Mouse (Mus musculus) forelimb bud, embryonic 11.5 days (tissue): ENCODE measurements around the gene Ubald2.
"Not testable (repeated sequence)": the region's sequence is repeated elsewhere in the genome, so short reads cannot be mapped to it uniquely, and the experiment has no call there.

ENCODE experiments used
- DNase-seq: peaks from one replicate; pipeline ENCODE4 v3.0.0-alpha.2; 2012; ENCODE audit warnings: low read depth, low spot score

Ubald2 gene

DNA sequence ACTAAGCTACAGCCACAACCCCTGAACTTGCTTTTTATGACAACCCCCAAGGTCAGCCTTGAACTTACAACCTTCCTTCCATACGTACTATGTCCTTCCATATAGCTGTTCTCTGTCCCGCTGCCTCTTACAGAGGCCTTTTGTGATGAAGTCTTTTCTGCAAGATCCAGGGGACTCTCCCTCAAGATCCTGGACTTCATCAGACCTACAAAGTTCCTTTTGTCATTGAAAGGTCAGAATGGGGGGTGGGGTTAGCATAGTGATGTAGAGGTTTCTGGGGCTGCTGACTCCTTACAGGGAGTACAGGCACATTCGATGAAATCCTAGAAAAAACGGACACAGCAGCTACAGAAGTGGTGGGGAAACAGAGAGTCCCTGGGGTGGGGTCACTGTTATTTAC is 25.9 kb downstream of the Ubald2 start:
- no peak for DNase-seq

DNA sequence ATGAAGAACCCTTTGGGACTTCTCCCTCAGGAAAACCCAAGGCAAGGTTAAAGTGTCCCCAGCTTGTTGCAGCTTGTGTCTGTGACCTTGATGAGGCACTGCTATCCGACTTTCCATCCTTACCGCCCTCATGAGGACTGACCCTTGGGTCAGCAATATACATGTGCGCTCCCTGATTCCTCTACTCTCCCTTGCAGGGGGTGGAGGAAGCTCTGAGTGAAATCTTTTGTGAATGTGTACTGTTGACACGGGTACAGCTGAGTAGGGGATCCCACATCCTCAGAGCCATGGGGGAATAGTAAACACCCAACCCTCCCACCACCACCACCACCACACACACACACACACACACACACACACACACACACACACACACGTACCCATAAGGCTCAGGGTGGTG is 29.4 kb downstream of the Ubald2 start:
- DNase-seq, result no peak

DNA sequence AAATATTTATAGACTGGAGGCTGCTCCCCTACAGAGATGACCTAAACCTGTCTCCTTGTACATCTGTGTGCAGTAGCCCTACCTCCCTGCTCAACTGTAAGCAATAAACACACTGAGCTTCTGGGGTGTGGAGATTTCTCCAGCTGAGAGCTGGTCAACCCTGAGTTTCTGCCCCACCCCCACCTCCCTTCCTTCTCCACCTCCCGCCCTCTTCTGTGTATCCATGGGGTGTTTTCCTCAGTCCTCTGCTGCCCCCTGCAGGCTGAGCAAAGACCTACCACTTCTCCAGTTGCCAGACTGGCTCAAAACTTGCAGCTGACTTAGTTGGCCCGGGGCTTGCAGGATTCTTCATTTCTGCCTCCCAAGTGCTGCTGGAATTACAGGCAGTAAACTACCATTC is 29.9 kb downstream of the Ubald2 start:
- peak; percentile 92 for DNase-seq

DNA sequence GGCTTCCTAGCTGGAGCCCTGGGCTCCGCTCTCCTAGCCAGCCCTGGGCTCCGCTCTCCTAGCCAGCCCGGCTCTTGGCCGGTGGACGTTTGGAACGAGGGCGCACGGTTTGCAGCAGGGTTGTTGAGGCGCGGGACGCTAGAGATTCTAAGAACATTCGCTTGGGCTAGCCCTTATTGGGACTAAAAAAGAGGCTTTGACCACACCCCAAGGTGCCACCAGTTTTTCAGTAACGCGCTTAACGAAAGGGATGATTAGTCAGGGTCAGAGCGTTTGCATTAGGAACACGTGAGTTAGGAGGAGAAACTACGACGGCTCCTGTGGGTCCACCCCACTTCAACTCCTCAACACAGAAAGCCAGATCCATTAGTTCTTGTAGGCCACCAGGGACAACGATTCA is 32.2 kb downstream of the Ubald2 start, which contains the start of gene Qrich2:
TSS of gene Qrich2 (minus strand) at position 101 of the 400 bp plus-strand sequence.
- DNase-seq, result no peak

DNA sequence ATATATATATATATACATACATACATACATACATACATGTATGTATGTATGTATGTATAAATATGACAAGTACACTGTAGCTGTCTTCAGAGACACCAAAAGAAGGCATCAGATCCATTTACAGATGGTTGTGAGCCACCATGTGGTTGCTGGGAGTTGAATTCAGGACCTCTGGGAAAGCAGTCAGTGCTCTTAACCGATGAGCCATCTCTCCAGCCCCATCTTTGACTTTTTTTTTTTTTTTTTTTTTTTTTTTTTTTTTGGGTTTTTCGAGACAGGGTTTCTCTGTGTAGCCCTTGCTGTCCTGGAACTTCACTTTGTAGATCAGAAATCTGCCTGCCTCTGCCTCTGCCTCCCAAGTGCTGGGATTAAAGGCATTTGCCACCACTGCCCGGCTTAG is 34.4 kb downstream of the Ubald2 start:
- DNase-seq, result not testable (repeated sequence)

DNA sequence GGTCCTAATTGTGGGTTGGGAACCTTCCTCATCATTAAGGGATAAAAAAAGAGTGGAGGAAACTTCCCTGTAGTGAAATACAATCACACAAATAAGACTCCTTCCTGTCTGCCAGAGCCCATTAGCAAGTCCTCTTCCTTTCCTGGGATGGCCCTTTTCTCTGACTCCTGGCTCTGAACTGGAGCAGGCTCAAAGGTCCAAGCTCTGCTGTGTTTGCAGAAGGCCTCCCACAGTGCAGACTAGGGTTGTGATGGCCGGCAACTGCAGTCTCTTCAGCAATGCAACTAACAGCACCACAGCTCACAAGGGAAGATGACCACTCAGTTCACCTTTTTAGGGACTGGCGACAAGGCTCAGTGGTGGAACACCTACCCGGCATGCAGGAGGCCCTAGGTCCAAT is 36.4 kb downstream of the Ubald2 start:
- no peak for DNase-seq

DNA sequence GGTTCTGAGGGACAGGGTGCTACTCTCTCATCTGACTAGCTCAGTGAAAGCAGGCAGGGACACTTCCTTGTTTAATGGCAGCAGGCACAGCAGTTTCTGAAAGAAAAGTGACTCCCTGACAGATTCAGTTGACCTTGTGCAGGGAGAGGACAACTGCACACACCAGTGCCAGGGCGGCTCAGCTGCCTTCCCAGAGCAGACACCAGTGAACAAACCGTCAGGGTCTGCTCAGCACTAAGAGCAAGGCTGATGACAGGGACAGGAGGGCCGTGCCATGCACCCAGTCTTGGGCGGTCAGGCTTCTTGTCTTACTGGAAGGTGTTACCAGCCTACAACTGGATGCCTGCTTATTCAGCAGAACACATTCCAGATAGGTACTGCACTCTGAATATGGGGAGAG is 37.0 kb downstream of the Ubald2 start:
- no peak for DNase-seq

DNA sequence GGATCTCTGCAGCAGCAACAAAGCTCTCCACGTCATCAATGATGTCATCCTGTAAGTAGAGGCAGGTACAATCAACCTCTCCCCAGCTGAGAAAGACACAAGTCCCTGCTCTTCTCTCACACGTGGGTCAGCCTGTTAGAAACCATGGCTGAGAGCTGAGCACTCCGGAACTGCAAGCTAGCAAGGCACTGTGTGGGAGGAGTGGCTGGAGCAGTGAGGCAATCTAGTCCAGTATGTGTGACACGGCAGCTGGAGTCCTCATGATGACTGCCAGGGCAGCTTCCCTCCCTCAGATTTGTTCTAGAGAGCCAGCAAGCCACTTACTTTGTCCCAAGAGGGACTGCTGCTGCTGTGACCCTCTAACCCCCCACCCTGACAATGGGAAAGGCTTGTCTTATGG is 38.4 kb downstream of the Ubald2 start:
- no peak for DNase-seq

DNA sequence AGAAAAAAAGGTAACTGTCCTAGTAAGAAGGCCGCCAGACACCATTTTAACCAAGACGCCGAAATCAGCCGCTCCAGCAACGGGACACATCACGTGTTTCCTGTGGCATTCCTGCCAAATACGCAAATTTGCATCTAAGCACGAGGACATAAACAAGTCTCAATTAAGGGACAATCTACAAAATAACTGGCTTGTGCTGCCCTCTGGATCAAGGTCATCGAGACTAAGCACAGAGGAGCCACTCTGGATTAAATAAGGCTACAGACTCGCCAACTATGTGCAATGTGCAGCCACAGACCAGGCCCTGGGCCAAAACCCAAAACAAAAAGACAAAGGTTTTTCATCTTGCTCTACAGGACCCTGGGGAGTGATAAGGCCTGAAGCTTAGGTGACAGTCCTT is 42.1 kb downstream of the Ubald2 start:
- no peak for DNase-seq

DNA sequence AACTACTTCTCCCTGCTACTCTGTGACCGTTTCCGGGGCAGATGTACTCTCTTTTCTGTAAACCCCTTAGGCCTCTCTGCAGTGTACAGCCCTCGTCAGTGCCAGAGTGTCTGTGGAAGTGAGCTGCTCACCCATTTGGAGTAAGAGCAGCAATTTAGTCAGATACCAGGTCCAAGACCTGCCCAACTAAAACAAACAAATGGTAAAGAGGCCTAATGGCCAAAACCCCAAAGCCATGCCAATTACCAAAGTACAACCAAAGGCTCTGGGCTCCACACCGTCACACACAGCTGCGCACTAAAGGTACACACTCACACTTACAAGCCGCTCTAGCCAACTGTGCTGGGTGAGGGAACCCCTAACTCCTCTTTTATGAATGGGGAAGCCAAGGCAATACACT is 42.8 kb downstream of the Ubald2 start:
- no peak for DNase-seq

DNA sequence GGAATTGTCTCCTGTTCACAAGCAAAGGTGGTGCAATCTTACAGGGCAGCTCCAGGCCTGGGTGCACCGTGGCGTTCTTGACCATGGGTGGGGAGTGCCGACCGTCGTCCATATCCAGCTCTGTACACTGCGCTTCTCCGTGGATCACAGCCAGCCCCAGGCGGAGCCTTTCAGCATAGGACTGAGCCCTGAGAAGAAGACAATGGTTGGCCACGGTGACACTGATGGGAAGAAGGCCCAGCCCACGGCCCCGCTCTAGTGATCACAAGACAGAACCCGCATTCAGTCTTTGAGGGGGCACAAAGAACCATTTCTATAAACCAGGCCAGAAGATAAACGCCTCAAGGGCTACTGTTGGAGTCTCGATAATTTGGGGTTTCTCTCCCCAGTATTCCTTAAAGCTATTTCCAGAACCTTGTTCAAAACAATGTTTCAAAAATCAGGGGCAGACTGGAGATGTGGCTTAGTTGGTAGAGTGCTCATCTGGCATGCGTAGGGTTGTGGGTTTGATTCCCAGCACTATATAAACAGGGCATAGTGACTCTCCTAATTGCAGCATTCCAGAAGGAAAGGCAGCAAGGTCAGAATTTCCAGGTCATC is 43.4 kb downstream of the Ubald2 start:
- no peak for DNase-seq

DNA sequence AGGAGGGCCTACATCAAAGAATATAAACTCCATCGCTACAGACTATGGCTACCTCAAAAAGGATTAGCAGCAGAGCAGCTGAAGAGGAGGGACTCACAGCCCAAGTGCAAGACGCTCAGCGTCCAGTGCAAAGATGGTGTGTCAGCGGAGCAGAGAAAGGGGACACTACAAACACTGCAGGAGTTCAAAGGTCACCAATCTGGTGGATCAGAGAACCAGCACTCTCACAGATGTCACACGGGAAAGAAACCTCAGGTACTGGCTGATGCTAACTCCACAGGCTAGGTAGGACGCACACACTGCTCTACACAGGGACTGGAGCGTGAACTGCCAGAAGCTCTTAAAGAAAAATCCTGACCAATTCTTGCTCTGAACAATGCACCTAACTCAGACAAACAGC is 45.1 kb downstream of the Ubald2 start:
- DNase-seq, result no peak

DNA sequence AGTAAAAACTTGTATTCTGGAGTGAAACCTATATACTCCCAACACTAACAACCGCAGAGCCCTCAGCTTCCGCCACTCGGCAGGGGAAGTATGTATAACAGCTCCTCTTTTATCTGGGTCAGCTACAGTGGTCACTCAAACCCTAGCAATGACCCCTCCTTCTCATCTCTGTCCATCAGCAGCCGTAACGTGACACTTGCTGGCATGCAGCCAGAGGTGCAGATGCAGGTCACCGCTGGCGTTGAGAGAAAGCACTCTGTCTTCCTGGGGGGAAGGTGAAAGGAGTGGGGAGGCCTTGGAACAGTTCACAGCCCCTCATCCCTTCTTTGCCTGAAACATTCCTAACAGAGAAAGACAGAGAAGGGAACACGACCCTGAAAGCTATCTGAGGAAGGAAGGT is 45.9 kb downstream of the Ubald2 start:
- DNase-seq, result no peak

DNA sequence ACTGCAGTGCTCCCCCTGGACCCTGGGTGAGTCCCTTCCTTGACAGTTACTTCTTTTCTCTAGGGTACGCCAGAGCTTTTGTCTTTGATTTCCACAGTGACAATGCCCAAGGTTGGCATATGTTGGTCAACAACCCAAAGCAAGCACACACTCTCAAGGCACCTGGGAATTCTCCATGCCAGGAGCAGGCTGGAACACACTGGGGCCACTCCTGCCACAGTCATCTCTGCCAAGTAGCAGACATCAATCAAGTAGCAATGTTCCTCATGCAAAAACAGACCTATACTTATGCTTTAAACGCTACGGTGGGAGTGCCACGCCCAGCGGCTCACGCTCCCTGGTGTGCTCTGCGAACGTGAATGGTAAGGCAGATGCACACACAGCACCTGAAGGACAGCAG is 47.1 kb downstream of the Ubald2 start:
- DNase-seq, result no peak

DNA sequence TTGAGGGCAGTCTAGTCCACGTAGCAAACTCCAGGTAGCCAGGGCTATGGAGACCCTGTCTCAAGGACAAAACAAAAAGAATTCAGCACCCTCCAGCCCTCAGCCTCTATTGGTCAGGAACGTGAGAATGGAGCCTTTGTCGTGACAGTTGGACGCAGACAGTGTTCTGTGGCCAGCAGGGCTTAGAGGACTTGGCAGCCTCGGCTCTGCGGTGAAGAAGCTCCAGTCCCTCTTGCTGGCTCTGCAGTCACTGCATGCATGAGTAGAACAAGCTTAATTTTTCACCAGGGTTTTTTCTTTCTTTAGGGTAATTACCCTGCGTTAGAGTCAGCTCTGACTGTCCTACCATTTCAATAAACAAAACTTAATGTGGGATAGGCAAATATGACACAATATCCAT is 47.9 kb downstream of the Ubald2 start:
- DNase-seq, result no peak

DNA sequence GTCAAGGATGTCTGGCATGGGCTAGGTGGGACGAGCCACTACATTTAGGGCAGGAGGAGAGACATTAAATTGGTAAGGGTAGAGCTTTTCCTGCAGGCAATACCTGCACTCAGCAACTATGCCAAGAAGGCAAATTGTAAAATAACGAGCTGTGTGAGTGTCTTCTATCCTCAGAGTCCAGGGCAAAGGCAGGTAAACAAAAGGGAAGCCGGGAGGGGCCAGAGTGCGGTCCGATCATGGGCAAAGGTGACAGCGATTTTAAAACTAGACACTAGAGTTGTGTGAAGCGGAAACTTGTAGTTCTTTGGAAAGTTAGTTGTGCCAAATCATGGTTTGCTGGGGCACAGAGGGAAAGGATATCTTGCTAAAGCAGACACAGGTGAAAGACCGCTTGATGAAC is 50.4 kb downstream of the Ubald2 start:
- DNase-seq, result no peak

DNA sequence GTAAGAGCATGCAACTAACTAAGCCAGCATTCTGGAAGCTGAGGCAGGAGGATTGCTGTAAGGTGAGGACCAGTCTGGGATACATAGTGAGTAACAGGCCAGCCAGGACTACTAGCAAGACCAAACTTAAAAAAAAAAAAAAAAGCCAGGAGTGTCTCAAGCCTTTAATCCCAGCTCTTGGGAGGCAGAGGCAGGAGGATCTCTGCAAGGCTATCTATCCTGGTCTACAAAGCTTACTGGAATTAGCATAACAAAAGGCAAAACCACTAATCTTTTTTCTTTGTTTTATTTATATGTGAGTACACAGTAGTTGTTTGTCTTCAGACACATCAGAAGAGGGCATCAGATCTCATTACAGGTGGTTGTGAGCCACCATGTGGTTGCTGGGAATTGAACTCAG is 54.3 kb downstream of the Ubald2 start:
- DNase-seq, result no peak
